8 mouse cellular contexts compared by ENCODE assay signal in genomic region chr17:27819521-27819970, GRCm38 (mm10). TPM values are rescaled to one million over a fixed set of nuclear protein-coding genes. Genes with fewer than 3 reads are reported as not detected.
DNase-seq lines count a peak whose midpoint lies in the region; ATAC-seq and TF ChIP-seq lines count a peak whose summit lies in the region.

No protein-coding gene starts in this region.

- H3K4me3 ChIP-seq in embryonic facial prominence, embryonic 14.5 days (ENCODE audit: low read depth, low read length), result peak overlapping the region; percentile 97
- peak overlapping the region; percentile 96 for H3K4me3 ChIP-seq in hindbrain, postnatal 0 days (ENCODE audit: low read length)
- H3K4me3 ChIP-seq in lung, embryonic 16.5 days (ENCODE audit: low read length), result peak overlapping the region; percentile 100

- WGBS in embryonic facial prominence, embryonic 14.5 days, result under 1% methylated on average over 20 of the region's 20 CpGs
- WGBS in hindbrain, postnatal 0 days, result under 1% methylated on average over 20 of the region's 20 CpGs
- under 1% methylated on average over 20 of the region's 20 CpGs for WGBS in lung, embryonic 16.5 days

- H3K4me2 ChIP-seq in embryonic facial prominence, embryonic 14.5 days (ENCODE audit: low read depth, low read length), result peak overlapping the region; percentile 67
- H3K4me2 ChIP-seq in hindbrain, postnatal 0 days (ENCODE audit: low read depth, low read length), result peak overlapping the region; percentile 93
- peak overlapping the region; percentile 74 for H3K4me2 ChIP-seq in lung, embryonic 16.5 days (ENCODE audit: low read depth, low read length)

- H3K9ac ChIP-seq in embryonic facial prominence, embryonic 14.5 days (ENCODE audit: low read depth, low read length), result peak overlapping the region; percentile 95
- peak overlapping the region; percentile 89 for H3K9ac ChIP-seq in hindbrain, postnatal 0 days (replicated peaks; ENCODE audit: low read length)
- H3K9ac ChIP-seq in lung, embryonic 16.5 days (ENCODE audit: low read length), result peak overlapping the region; percentile 99

- H3K9me3 ChIP-seq in embryonic facial prominence, embryonic 14.5 days (ENCODE audit: control insufficient read depth, low read length), result no peaks in the 10 kb centered on the region
- no peaks in the 10 kb centered on the region for H3K9me3 ChIP-seq in hindbrain, postnatal 0 days (ENCODE audit: low read length)
- H3K9me3 ChIP-seq in lung, embryonic 16.5 days (ENCODE audit: control insufficient read depth, low read length), result no peaks in the 10 kb centered on the region

- DNase-seq in layer of hippocampus, adult 11-12 months (ENCODE audit: low spot score), result peak; percentile 23
- no peak for DNase-seq in layer of hippocampus, adult 8-10 months (ENCODE audit: low spot score in 2 of 2)
- peak; percentile 38 for DNase-seq in MN1 (ENCODE audit: low spot score)
- DNase-seq in embryonic facial prominence, embryonic 14.5 days (ENCODE audit: low spot score), result peak; percentile 27
- peak; percentile 24 for DNase-seq in hindbrain, postnatal 0 days (ENCODE audit: low spot score)
- peak; percentile 13 to 33 for DNase-seq in spleen, postnatal 36 days (ENCODE audit: low spot score in 2 of 2)
- DNase-seq in gastrocnemius, postnatal 14 days, result no peak

- no peak for TF ChIP-seq CTCF in hindbrain, postnatal 0 days (IDR thresholded peaks at IDR 0.05; ENCODE audit: low read depth)

- H3K27me3 ChIP-seq in embryonic facial prominence, embryonic 14.5 days (replicated peaks; ENCODE audit: control insufficient read depth, insufficient read depth, low read length), result no peaks in the 10 kb centered on the region
- H3K27me3 ChIP-seq in hindbrain, postnatal 0 days (ENCODE audit: insufficient read depth, low read length), result no peaks in the 10 kb centered on the region
- no peaks in the 10 kb centered on the region for H3K27me3 ChIP-seq in lung, embryonic 16.5 days (ENCODE audit: control insufficient read depth, insufficient read depth, low read depth, low read length)

- H3K27ac ChIP-seq in embryonic facial prominence, embryonic 14.5 days (replicated peaks; ENCODE audit: low read depth, low read length), result peak overlapping the region; percentile 87
- peak overlapping the region; percentile 76 for H3K27ac ChIP-seq in hindbrain, postnatal 0 days
- H3K27ac ChIP-seq in lung, embryonic 16.5 days (ENCODE audit: low read length), result peak overlapping the region; percentile 83

- H3K4me1 ChIP-seq in embryonic facial prominence, embryonic 14.5 days (ENCODE audit: control insufficient read depth, insufficient read depth, low read length), result peaks cover 12% of the 10 kb centered on the region
- peaks cover 15% of the 10 kb centered on the region for H3K4me1 ChIP-seq in hindbrain, postnatal 0 days (ENCODE audit: insufficient read depth, low read length)
- H3K4me1 ChIP-seq in lung, embryonic 16.5 days (replicated peaks; ENCODE audit: control insufficient read depth, insufficient read depth, low read length), result peaks cover 18% of the 10 kb centered on the region

- intact Hi-C loops in gastrocnemius, postnatal 14 days (cut with DNase I; ENCODE audit: low total_unique reads), result no loop called here

- no peak for ATAC-seq in embryonic facial prominence, embryonic 14.5 days (ENCODE audit: low read depth)
- no peak for ATAC-seq in hindbrain, postnatal 0 days
- ATAC-seq in lung, embryonic 16.5 days (ENCODE audit: low read depth), result no peak

- no peaks in the 10 kb centered on the region for H3K36me3 ChIP-seq in embryonic facial prominence, embryonic 14.5 days (ENCODE audit: control insufficient read depth, insufficient read depth, low read length)
- no peaks in the 10 kb centered on the region for H3K36me3 ChIP-seq in hindbrain, postnatal 0 days (ENCODE audit: insufficient read depth, low read length)
- no peaks in the 10 kb centered on the region for H3K36me3 ChIP-seq in lung, embryonic 16.5 days (ENCODE audit: control insufficient read depth, insufficient read depth, low read length)

RNA-seq across cellular contexts. Expression of gene D17Wsu92e, which starts 0.9 kb away (rescaled TPM):
- total RNA-seq in layer of hippocampus, adult 8-10 months (2022), result 100 to 1,000 TPM; 176 to 194 (median 184) TPM
- polyA plus RNA-seq in embryonic facial prominence, embryonic 14.5 days (2014; fragmentation: Nextera tagmentation; extraction: Ambion mirVana), result 18.8 and 19.0 TPM in 2 replicates
- 73.4 and 89.6 TPM in 2 replicates for total RNA-seq in hindbrain, postnatal 0 days (2014; rRNA removed)
- polyA plus RNA-seq in hindbrain, postnatal 0 days (2015; fragmentation: Nextera tagmentation; extraction: Ambion mirVana), result 10.3 and 10.5 TPM in 2 replicates
- 14.6 and 16.9 TPM in 2 replicates for polyA plus RNA-seq in lung, embryonic 16.5 days (2015; fragmentation: Nextera tagmentation; extraction: Ambion mirVana)
- total RNA-seq in gastrocnemius, postnatal 14 days (2021), result 10 to 100 TPM; 79.7 to 85.1 TPM

RNA-seq across cellular contexts. Expression of gene Snrpc, which starts 18.4 kb away (rescaled TPM):
- total RNA-seq in layer of hippocampus, adult 8-10 months (2022), result 10 to 100 TPM; 39.0 to 49.8 (median 42.1) TPM
- polyA plus RNA-seq in embryonic facial prominence, embryonic 14.5 days (2014; fragmentation: Nextera tagmentation; extraction: Ambion mirVana), result 272 and 274 TPM in 2 replicates
- total RNA-seq in hindbrain, postnatal 0 days (2014; rRNA removed), result 124 and 146 TPM in 2 replicates
- polyA plus RNA-seq in hindbrain, postnatal 0 days (2015; fragmentation: Nextera tagmentation; extraction: Ambion mirVana), result 235 TPM in 2 replicates
- polyA plus RNA-seq in lung, embryonic 16.5 days (2015; fragmentation: Nextera tagmentation; extraction: Ambion mirVana), result 296 and 313 TPM in 2 replicates
- total RNA-seq in gastrocnemius, postnatal 14 days (2021), result 10 to 100 TPM; 79.1 to 81.2 TPM

RNA-seq across cellular contexts. Expression of gene Uhrf1bp1, which starts 36.7 kb away (rescaled TPM):
- total RNA-seq in layer of hippocampus, adult 8-10 months (2022), result 10 to 100 TPM; 17.5 to 20.4 (median 18.4) TPM
- 5.9 and 6.7 TPM in 2 replicates for polyA plus RNA-seq in embryonic facial prominence, embryonic 14.5 days (2014; fragmentation: Nextera tagmentation; extraction: Ambion mirVana)
- 18.1 and 19.9 TPM in 2 replicates for total RNA-seq in hindbrain, postnatal 0 days (2014; rRNA removed)
- polyA plus RNA-seq in hindbrain, postnatal 0 days (2015; fragmentation: Nextera tagmentation; extraction: Ambion mirVana), result 3.4 and 3.6 TPM in 2 replicates
- 3.7 and 4.6 TPM in 2 replicates for polyA plus RNA-seq in lung, embryonic 16.5 days (2015; fragmentation: Nextera tagmentation; extraction: Ambion mirVana)
- 10 to 100 TPM; 15.8 to 16.6 TPM for total RNA-seq in gastrocnemius, postnatal 14 days (2021)

Comparison
In these comparisons a context has a peak if more than half of its experiments do, and no peak if none do; other contexts are left out.
1. DNase-seq: peak in layer of hippocampus, adult 11-12 months (single experiment), MN1 (single experiment), embryonic facial prominence, embryonic 14.5 days (single experiment), hindbrain, postnatal 0 days (single experiment) and spleen, postnatal 36 days (2 of 2); none in layer of hippocampus, adult 8-10 months (0 of 2) and gastrocnemius, postnatal 14 days (single experiment).
2. Peak in every context shown above with its lines, with median percentiles within 50 percentile points of each other: H3K27ac ChIP-seq, H3K4me2 ChIP-seq, H3K4me3 ChIP-seq and H3K9ac ChIP-seq.